Mouse (Mus musculus) CH12F3 (cell line): Measurements from ENCODE around the gene Rap2a.

ENCODE experiments used
- in situ Hi-C: fragments of 300-500 bp; cut with MboI; formaldehyde crosslinking; loops from 2 replicates; pipeline ENCODE4 v1.14.3; 2020; ENCODE audit warnings: low sequenced_read_pairs

Rap2a gene

DNA sequence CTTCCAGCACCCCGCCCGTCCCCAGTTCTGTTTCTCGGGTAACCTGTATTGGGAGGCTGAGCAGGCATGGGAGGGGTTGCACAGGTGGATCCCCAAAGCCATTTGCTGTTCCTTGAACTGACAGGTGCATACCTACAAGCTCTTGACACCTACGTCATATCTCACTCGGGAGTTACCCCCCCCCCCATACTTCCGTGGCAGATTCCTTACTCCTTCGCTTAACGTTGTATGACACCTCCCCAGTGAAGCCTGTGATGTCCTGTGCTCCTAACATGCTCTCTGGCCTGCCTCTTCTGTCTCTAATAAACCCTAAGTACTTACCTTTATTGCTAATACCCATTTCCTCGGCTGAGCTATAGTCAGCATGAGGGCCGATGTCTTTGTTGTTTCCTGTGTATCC, 20.9 kb downstream of the Rap2a start:
- in situ Hi-C loops: no loop called here

DNA sequence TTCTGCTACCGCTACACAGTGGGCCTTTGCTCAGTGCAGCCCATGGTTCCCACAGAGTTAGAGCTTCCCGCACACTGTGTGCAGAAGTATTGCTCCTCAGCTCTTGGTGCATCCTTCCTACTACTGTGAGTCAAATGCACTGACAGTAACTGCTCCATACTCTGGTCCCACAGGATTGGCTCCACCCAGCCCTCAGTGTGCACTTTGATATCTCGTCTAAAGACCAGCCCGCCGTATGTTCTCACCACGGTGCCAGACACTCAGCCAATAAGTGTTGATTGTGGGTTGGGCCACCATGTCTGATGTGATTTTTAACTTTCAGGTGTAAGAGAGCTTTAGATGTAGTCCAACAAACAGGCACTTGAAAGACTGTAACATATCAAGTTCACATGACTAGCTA, 21.4 kb downstream of the Rap2a start:
- in situ Hi-C loops: no loop called here

DNA sequence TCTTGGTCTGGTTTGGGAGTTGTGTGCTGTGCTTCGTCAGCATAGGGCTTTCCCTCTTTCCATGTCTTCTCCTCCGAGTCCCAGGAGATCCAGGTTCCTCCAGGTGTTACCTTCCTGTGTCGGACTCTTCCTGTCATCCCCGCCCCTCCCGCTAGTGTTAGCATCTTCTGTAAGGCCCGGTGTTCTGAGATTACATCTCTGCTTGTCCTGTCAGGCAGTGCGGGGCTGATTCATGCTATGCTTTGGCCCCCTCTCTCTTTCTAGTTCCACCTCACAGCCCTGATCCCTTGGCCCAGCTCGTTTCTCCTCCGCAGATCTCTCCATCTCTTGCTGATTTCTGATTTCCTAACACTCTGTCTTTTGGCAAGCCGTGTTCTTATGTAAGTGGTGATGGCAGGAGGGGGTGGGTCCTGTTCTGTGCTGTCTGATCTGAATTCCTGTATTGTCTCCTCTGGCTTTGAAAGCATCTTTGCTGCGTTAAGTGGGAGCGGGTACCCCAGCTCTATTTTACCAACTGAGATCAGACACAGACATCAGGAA, 21.8 kb downstream of the Rap2a start:
- in situ Hi-C loops: no loop called here

DNA sequence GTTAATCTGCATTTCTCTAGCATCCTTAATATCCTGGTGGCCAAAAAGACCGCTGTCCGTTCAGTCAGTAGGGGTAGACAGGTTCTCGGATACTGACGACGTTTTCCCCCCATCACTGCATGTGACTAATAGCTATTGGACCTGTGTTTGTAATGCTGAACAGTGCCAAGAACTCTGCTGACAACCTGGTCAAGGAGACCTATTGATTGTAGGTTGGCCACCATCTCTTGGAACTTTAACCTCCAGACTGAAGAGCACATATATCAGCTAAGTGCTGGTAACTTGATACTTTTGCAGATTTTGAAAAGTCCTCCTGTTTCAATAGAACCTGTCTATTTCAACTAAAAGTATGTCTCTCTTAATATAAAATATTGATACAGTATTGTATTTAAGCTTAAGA, 22.5 kb downstream of the Rap2a start:
- in situ Hi-C loops: no loop called here

DNA sequence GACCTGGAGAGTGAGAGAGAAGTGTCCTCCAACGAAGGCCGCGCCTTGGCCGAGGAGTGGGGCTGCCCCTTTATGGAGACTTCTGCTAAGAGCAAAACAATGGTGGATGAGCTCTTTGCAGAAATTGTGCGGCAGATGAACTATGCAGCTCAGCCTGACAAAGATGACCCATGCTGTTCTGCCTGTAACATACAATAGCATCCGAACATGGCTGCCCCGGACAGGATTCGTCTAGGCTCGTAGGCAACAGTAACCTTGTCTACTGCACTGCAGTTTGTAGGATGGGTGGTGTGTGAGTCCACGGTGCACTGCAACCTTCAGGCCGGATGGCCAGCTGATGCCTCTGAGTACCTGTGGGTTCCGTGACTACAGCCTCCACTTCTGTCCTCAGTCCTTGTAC, 25.4 kb downstream of the Rap2a start:
- in situ Hi-C loops: no loop called here

DNA sequence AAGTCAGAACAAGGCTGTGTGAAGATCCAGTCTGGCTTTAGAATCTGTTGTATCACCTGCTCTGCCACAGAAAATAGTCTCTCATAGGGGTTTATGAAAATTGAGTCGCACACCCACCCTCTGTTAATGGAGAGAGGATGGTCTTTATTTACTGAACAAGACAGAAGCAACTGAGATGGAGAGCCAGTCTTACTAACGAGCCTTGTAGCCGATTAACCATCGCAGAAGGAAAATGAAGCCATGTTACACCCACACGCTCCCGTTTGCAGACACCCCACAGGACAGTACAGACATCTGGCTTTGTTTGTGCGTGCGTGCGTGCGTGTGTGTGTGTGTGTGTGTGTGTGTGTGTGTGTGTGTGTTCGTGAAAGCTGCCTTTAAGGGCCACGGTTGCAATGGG, 26.2 kb downstream of the Rap2a start:
- in situ Hi-C loops: no loop called here

DNA sequence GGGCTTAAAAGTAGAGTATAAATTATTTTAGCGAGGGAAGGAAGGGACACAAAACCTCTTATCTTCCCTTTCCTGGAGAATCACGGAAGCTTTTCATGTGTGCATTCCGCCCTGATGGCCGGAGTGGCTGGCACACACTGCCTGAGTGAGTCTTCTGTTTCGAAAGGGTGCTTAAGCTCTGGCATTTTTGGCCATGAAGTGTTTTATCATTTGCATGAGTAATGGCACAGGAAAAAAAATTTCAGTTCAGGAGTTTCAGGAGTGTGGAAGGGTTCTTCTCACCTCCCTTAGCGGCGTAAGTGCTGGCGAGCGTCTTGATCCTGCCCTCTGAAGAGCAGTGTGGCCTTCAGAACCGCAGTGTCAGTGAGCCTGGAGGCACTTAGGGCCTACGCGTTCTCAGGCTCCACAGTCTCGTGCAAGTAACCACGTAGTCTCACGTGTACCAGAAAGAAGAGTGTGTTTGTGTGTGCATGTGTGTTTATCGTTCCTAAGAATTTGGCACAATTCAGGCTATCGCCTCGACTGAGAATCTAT, 26.8 kb downstream of the Rap2a start:
- in situ Hi-C loops: no loop called here

DNA sequence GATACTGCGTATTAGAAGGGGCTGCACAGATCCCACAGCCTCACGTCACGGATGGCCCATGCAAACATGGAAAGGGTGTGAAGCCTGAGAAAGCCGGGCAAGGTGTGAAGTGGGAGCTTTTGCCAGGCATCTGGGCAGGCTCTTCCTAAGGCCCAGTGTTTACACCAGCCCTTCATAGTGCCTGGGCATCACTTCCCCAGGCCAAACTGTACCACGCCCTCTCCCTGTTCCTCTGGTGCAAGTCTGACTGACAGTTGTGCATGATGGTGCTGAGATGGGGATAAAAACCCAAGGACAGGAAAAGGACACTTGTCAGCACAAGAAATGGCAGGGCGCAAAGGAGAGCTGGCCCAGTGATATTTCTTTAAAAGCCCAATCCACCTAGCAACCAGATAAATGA, 27.7 kb downstream of the Rap2a start:
- in situ Hi-C loops: no loop called here

DNA sequence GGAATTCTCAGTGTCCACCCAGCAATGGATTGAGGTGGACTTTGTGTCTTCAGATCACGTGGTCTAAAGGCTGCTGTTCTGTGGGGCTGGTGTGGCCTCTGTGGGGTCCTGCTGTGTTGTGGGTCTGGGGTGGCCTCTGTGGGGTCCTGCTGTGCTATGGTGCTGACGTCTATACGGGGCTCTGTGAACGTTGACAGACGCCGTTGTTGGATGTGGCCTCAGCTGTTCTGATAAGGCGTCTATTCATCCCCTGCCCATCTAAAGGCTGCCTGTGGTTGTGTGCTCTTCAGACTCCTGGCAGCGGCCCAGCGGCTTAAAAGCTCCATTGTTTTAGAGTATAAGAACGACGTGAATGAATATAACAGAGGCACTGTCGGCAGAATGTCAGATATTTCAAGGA, 29.3 kb downstream of the Rap2a start:
- in situ Hi-C loops: no loop called here

DNA sequence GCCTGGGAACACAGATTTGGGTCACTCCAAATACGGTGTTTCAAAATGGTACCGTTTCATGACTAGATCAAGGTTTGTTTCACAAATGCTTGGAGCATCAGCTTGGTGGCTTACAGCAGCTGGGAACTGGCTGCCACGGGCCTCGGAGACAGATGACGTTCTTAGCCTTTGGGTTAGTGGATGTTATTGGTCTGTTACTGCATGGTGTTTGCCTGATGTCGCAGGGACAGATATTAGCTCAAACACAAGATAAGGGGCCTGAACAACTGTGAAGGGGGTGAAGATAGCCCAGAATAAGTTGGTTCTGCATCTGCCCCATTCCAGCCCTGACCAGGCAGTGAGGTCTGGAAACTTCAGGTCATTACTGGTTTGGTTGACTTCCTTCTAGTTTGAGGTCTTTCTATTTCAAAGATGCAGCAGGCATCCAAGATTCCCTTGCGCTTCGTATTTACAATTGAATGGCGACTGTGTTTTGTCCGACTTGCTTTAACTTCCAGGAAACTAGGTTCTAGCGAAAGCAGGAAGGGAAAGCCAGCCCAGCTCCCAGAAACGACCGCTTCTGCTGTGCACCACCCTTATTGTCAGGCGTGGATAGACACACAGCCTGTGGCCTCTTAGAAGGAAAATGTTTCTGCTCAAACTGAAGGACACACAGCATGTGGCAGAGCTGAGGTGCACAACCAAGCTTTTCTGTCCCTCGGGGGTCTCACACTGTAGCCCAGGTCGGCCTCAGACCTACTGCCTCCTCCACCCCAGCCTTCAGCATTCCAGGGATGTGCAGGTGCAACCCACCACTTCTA, 30.5 kb downstream of the Rap2a start:
- in situ Hi-C loops: no loop called here

DNA sequence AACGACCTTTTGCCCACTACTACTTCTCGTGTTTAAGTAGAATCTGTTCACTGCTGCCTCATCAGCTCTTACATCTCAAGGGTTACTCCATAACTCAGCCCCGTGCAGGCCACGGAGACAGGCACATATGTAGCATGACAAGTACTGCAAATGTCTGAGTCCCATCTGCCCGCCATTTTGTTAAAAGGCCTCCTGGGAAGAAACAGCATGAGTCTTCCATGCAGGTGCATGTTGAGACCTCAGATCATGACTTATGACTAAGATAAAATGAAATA, 31.1 kb downstream of the Rap2a start:
- in situ Hi-C loops: no loop called here

DNA sequence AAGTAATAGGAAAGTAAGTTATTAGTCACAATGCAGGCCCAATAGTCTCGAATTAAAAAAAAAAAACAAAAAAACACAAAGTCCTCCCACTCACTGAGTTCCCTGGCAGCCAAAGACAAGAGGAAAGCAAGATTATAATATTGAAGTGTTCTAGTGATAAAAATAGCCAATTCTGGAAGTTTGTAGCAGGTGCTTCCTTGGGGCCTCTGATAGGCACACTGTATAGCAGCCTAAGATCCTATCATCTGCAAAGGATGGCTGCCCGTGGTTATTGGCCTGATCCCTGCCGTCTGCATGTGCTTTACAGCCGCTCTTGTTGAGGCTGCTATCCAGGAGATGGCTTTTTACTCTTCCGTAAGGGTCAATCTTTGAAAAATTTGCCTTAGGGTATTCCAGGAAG, 33.6 kb downstream of the Rap2a start:
- in situ Hi-C loops: no loop called here

DNA sequence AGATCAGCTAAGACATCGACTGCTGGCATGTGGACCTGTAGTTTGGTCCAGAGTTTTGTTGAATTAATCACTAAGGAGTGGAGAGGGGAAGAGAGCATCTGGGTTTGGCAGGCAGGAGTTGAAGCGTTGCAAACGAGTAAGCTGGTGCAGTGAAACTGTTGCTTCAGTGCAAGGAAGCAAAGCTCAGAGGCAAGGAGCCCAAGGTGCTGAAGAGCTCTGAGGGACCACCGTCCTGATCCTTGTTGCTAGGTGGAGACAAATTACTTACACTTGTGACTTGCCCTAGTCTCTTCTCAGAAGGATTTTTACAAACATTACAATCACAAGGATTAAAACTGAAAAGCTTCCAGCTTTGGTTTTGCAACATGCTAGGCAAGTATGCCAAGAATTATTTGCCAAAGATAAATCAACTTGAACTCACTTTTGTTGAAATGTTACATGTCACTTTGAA, 36.6 kb downstream of the Rap2a start:
- in situ Hi-C loops: no loop called here

DNA sequence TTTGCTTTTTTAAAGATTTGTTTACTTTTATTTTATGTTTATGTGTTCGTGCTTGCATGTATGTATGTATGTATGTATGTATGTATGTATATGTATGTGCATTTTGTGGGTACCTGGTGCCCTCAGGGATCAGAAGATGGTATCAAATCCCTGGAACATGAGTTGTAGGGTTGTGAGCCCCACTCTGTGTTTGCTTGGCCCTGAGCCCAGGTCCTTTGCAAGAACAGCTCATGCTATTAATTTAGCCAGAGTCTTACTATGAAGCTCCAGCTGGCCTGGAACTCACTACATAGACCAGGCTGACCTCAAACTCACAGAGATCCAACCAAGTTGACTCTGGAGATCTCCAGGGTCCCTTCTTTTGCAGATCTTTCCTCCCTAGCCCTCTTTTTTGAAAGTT, 37.1 kb downstream of the Rap2a start:
- in situ Hi-C loops: no loop called here

DNA sequence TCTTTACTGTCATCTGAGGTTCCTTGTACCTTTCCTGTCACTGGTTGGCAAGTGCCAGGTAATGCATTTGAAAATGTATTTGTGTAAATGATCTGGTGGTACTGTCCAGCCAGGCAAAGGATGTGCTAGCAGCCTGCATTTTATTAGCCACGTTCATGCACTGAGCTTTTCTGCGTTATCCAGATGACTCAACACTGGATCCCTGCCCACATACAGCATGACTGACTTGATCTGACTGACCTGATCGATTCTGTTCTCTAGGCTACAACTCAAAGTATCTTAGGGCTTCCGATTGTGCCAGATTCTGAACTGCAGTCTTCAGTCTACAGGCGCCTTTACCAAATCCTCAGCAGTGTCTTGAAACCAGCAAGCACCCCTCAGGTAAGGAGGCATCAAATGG, 40.5 kb downstream of the Rap2a start:
- in situ Hi-C loops: no loop called here

DNA sequence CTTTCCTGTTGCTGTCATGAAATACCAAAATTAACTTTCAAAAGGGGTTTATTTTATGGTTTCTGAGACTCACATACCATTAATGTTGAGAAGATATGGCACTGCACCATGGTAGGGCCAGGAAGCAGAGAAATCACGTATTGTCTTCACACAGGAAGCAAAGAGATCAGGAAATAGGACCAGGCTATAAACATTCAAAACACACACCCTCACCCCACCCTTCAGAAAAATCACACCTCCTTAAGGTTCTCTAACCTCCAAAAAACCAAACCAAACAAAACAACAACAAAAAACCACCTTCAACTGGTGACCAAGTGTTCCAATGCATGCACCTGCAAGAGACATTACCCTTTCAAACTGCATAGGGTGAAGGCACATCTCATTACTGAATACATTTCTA, 41.7 kb downstream of the Rap2a start:
- in situ Hi-C loops: no loop called here

DNA sequence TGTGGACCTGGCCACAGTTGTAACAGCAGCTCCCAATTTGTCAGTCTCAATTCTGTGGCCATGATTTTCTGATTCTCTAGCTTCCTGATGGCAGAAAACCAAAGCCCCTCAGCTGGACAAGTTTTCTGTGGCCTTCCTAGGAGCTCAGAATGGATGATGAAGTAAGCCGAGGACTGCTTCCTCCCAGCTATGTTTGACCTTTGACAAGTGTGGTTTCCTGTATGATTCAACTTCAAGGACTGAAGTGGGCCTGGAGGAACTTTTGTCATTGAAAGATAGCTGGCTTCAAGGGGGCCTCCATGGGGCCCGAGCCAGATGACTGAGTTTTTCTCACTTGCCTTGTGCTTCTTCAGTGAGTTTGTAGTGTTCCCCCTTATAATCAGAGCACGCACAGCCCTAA, 42.6 kb downstream of the Rap2a start:
- in situ Hi-C loops: no loop called here

DNA sequence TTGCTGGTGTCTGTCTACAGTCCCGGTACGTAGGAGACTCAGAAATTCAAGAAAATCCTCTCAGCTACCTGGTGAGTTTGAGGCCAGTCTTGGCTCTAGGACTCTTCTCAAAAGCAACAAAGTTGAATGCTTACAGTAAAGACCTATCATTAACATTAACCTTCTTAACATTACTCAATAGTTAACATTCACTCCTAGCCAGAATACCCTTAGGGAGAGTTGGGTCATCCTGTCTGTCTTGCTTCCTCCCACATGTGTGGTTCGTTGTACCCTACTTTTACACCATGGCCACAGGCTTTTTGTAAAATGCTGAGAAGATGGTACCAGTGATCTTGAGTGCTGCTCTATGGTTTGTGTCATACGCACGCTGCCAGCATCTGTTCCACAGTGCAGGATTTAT, 45.1 kb downstream of the Rap2a start:
- in situ Hi-C loops: no loop called here

DNA sequence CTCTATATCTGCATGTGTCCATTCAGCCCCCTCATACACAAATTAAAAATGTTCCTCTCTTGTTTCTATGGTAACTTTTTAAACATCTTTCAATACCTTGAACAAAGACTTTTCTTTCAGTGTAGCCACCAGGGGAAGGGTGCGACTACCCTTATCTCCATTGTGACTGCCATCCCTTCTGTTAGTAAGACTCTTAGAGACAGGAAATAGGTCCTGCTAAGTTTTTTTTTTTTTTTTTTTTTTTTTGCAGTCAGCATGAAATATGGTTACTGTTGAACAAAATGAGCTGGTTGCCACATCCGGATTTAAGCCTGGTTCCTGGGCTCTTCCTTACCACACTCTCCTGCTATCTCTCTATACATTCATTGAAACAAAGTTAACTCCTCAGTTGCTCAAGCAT, 47.4 kb downstream of the Rap2a start:
- in situ Hi-C loops: no loop called here

DNA sequence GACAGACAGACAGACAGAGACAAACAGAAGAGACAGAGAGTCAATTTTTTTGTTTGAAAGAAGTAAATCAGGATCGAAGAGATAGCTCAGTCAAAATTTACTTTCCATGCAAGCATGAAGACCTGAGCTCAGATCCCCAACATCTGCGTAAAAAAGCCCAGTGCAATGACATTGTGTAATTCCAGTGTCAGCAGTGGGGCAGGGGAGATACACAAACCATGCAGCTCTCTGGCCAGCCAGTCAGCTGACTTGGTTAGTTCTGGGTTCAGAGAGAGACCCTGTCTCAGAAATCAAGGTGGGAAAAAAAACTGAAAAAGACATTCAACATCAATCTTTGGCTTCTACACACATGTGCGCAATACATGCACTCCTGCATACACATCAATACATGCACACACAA, 55.1 kb downstream of the Rap2a start:
- in situ Hi-C loops: no loop called here

DNA sequence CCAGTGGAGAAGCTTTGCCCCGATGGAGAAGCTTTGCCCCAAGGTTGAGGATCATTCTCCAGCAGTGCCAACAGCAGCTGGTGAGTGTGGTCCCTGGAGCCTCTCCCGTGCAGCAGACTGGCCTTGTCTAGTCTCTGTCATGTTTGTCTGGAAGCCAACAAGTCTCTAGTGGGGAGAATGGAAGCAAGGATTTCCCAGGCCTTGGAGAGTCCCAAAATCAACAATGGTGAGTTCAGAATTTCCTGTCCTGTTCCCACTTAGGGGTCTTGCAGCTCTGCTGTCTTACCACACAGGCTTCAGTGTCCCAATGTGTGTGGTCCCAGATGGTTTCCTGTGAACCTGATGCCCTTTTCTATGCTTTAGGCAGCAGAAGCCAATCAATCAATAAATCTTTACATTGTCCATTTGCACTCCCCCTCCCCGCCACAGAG, 56.6 kb downstream of the Rap2a start:
- in situ Hi-C loops: no loop called here

DNA sequence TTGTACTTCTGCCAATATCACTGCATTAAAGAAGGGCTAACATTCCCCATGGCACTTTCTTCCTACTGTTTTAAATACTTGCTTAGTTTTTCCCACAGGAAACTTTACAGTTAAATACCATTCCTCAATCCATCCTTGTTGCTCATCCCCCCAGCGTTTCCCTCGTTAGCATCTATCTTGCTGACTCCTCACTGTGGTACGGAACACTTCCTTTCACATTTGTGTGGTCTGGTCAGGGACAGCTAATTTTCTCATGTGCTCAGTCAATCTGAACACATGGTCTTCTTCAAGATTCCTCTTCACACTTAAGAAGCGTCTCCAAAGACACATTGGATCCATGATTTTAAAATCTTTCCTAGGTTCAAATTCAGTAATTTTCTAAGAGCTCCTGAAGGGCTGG, 57.2 kb downstream of the Rap2a start:
- in situ Hi-C loops: no loop called here

DNA sequence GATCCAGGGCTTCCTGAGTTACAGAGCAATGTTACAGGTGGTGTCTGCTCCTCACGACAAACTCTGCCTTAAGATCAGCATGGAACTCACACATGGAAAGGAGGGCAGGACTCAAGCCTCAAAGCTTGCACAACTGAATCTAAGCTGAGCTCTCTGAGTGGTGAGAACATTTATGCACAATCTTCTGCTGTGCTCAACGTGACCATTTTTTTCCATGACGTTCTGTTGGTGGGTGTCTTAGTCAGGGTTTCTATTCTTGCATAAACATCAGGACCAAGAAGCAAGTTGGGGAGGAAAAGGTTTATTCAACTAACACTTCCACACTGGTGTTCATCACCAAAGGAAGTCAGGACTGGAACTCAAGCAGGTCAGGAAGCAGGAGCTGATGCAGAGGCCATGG, 57.7 kb downstream of the Rap2a start:
- in situ Hi-C loops: no loop called here
